Mouse (Mus musculus): ENCODE measurements around the gene Npnt.

The Npnt gene

GRCm38 (mm10) chr3:132949791-132950528, at the start of gene Npnt:
TSS of gene Npnt (minus strand) at chr3:132950291.
- DNase-seq (ENCODE audit: extremely low read depth, low read depth, low spot score), result no peak

- no peak for DNase-seq (ENCODE audit: extremely low read depth, low read depth, low spot score)
Observed at GRCm38 (mm10) chr3:132996299-132996698, 46.2 kb upstream of the Npnt start.

GRCm38 (mm10) chr3:132995904-132996267, 45.8 kb upstream of the Npnt start:
- no peak for DNase-seq (ENCODE audit: extremely low read depth, low read depth, low spot score)

- no peak for DNase-seq (ENCODE audit: extremely low read depth, low read depth, low spot score)
Observed at GRCm38 (mm10) chr3:132995172-132995903, 45.2 kb upstream of the Npnt start.

- DNase-seq (ENCODE audit: extremely low read depth, low read depth, low spot score), result no peak
Observed at GRCm38 (mm10) chr3:132986188-132986587, 36.1 kb upstream of the Npnt start.

GRCm38 (mm10) chr3:132983845-132984485, 33.9 kb upstream of the Npnt start:
- no peak for DNase-seq (ENCODE audit: extremely low read depth, low read depth, low spot score)

- no peak for DNase-seq (ENCODE audit: extremely low read depth, low read depth, low spot score)
Observed at GRCm38 (mm10) chr3:132981968-132982367, 31.9 kb upstream of the Npnt start.

- DNase-seq (ENCODE audit: extremely low read depth, low read depth, low spot score), result no peak
Observed at GRCm38 (mm10) chr3:132979781-132980461, 29.8 kb upstream of the Npnt start.

GRCm38 (mm10) chr3:132966255-132966654, 16.2 kb upstream of the Npnt start:
- no peak for DNase-seq (ENCODE audit: extremely low read depth, low read depth, low spot score)

GRCm38 (mm10) chr3:132964715-132965507, 14.8 kb upstream of the Npnt start:
- no peak for DNase-seq (ENCODE audit: extremely low read depth, low read depth, low spot score)

- DNase-seq (ENCODE audit: extremely low read depth, low read depth, low spot score), result no peak
Observed at GRCm38 (mm10) chr3:132962631-132963361, 12.7 kb upstream of the Npnt start.

- no peak for DNase-seq (ENCODE audit: extremely low read depth, low read depth, low spot score)
Observed at GRCm38 (mm10) chr3:132950529-132950880, 414 bp upstream of the Npnt start.

GRCm38 (mm10) chr3:132949380-132949790, 706 bp downstream of the Npnt start:
- DNase-seq (ENCODE audit: extremely low read depth, low read depth, low spot score), result no peak

- no peak for DNase-seq (ENCODE audit: extremely low read depth, low read depth, low spot score)
Observed at GRCm38 (mm10) chr3:132948298-132948795, 1.7 kb downstream of the Npnt start.

- DNase-seq (ENCODE audit: extremely low read depth, low read depth, low spot score), result no peak
Observed at GRCm38 (mm10) chr3:132946086-132946485, 4.0 kb downstream of the Npnt start.

- no peak for DNase-seq (ENCODE audit: extremely low read depth, low read depth, low spot score)
Observed at GRCm38 (mm10) chr3:132945669-132946068, 4.4 kb downstream of the Npnt start.

GRCm38 (mm10) chr3:132944609-132945008, 5.5 kb downstream of the Npnt start:
- DNase-seq (ENCODE audit: extremely low read depth, low read depth, low spot score), result no peak

GRCm38 (mm10) chr3:132944193-132944592, 5.9 kb downstream of the Npnt start:
- DNase-seq (ENCODE audit: extremely low read depth, low read depth, low spot score), result no peak

- DNase-seq (ENCODE audit: extremely low read depth, low read depth, low spot score), result no peak
Observed at GRCm38 (mm10) chr3:132942778-132943177, 7.3 kb downstream of the Npnt start.
